Mouse (Mus musculus): ENCODE results near the gene Npb. TPM values are rescaled to one million over a fixed set of nuclear protein-coding genes. Genes with fewer than 3 reads are reported as not detected.
A peak's percentile ranks its signal among the peaks of the same experiment; 100 is the strongest.

Npb gene
- total RNA-seq, 2 experiments from 2014 or later: not detected

DNA sequence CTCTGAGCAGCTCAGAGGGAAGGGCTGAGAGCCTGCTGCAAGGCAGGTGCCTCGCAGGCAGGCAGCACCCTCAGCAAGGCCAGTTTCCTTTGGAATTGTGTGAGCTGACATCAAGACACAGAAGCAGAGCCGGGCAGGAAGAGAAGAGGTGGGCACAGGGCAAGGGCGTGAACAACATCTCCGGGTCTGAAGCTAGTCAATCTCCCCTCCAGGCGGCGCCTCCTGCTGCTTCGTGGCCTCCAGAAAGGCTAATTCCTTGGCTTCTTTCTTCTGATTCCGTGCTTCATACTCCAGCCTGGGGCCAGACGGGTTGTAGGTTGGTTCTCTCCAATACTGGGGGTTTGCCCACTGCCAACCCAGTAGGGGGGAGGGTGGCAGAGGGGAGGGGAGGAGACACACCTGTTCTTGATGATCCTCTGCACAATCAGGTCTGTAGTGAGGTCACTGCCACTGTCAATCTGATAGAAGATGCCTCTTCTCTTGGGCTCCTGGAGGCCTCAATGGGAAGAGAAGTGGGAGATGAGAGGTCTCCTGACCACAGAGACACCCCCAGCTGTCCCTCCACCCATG lies 2.3 kb downstream of the Npb start:
- ATAC-seq (replicated peaks; ENCODE audit: low FRiP score, poor library complexity, severe bottlenecking): no peak

DNA sequence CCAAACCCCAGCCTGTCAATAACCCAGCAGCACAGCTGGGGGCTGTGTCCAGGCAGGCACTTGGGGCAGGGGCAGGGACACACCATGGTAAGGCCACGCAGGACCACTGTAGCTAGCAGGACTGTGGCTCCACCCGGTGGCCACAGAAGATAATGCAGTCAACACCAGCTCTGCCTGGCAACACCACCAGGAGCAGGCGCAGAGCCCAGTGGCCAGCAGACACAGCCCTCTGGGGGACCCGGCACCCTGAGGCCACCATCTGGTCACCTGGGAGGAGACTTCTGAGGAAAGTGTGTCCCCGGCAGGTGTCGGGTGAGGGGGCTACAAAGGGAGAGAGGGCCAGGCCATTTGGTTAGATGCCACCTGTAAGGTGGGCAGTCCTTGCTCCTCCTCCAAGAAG lies 4.5 kb downstream of the Npb start:
- ATAC-seq (replicated peaks; ENCODE audit: low FRiP score, poor library complexity, severe bottlenecking): peak; percentile 74

- ATAC-seq (replicated peaks; ENCODE audit: low FRiP score, poor library complexity, severe bottlenecking): no peak
Observed at GRCm38 (mm10) chr11:120613481-120613972, 5.2 kb downstream of the Npb start.

DNA sequence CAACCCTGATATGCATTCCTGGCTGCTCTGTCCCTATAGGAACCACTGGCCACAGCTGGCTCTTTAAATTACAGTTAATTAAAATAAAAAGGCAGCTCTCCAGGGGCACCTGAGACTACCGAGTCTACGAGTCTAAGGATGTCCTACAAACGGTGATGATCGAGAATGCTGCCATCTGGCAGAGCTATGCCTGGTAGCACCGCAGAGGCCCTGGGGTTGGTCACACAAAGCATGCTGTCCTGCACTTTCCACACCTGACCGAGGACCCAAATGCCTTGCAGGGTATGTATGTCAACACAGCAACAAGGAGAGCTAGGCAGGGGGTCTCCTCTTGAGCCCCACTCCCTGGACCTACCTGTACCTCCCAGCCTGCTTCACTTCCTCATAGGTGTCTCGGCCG lies 5.7 kb downstream of the Npb start:
- no peak for ATAC-seq (replicated peaks; ENCODE audit: low FRiP score, poor library complexity, severe bottlenecking)

- no peak for ATAC-seq (replicated peaks; ENCODE audit: low FRiP score, poor library complexity, severe bottlenecking)
Observed at GRCm38 (mm10) chr11:120615167-120615566, 6.9 kb downstream of the Npb start.

DNA sequence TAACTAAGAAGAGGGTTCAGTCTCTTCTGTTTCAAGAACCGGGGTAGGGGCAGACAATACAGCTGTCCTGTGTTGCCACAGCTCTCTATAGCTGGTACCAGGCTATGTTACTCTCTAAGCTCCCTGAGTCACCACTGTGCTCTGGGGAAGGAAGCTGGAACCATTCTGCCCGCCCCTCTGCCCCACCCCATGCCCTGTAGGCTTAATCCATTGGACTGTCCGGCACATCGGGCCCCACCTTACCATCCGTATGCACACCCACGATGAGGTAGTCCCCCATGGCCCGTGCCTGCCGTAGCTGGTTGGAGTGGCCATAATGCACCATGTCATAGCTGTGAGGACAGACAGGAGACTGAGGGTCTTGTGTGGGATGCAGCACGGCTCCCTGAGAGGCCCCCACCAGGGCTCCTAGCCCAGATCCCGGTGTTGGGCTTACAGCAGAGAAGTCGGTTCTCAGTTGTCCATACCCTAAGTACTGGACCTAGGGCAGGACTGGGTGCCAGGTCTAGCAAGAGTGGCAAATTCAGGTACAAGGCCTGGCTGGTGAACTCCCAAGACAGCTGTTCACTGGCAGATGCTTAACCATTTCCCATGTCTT lies 7.4 kb downstream of the Npb start:
- no peak for ATAC-seq (replicated peaks; ENCODE audit: low FRiP score, poor library complexity, severe bottlenecking)

DNA sequence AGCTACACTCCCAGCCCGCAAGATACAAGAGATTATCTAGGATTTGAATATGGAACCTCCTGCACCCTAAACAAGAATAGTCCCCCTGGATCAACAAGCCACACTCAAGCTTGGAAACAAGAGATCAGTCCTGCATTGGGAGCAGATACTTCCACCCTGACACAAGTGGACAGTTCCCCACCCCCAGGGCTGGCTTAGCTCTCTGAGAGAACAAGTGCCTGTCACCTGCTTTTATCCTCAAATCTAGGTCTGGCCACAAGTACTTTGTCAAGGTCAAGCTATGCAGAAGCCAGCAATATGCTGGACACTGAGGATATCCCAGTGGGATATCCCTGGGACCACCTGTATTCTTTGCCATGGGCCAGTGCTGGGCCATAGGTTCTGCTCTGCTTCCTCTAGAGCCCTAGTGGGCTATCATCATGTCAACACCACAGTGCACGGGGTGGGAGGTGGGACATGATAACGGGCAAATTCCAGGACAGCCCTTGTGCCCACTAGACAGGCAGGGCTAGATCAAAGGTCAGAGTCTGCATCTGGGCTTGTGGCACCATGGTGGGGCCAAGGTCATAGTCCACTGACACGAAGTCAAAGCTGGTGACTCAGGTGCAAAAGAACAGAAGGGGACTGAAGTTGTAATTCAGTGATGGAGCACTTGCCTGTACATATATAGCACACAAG lies 8.5 kb downstream of the Npb start:
- ATAC-seq (replicated peaks; ENCODE audit: low FRiP score, poor library complexity, severe bottlenecking): no peak; the same call in 1 of the 2 replicates

- peak; percentile 94 for ATAC-seq (replicated peaks; ENCODE audit: low FRiP score, poor library complexity, severe bottlenecking)
Observed at GRCm38 (mm10) chr11:120617519-120618112, 9.3 kb downstream of the Npb start, which contains the start of gene Pcyt2. TSS of gene Pcyt2 (minus strand) at chr11:120617936.

DNA sequence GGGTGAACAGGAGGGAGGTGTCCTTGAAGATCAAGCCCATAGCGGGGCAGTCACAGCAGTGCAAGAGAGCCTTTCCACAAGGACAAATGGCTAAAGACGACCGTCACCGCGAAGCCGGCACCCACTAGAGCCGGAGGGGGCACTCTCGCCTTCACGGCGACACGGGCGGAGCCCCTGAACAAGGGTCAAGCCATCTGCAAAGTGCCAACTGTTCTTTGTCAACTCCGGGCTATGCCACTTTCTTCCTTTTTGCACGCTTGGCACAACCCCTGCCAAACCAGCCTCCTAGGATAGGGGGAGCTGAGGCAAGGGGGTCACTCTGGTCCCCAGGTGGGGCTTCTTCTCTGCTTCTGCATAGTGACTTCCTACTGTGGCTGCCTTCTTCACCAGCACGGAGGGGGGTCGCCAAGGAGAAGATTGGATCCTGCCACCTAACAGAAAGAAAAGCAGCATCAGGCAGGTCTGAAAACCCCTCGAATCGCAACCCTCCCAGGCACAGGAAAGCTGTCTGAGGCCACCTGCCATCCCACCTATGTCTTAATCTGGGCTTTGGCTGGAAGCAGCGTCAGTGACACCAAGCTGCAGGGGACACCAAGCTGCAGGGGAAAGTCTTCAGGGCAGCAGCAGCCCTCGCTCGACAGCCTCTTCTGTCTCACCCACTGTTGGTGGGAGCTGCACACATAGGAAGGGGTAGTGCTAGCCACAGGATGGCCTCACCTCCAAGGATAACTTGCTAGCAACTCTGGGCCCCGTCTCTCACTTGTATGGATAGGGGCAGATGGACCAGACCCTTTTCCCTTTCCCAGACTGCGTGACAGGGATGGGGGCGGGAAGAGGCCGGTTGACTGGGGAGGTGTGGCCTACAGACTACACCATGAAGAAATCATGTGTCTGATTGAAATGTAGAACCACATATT lies 10.6 kb downstream of the Npb start:
- ATAC-seq (replicated peaks; ENCODE audit: low FRiP score, poor library complexity, severe bottlenecking): no peak

DNA sequence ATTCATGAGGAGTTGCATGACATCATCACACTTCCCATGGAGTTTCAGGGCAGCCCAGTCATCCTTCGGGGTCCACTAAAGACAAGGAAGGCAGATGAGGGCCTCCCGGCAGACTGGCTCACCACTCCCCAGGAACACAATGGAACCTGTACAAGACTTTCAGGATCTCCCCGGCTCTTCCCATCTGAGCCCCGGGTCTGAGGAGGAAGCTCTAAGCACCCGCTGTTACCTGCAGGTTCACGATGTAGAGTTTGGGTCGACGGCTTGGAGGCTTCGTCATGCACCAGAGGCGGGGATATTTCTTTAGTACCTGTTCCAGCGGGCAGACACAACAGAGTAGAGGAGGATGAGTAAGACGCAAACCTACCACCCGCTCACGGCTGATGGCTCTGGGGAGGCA lies 11.9 kb downstream of the Npb start:
- no peak for ATAC-seq (replicated peaks; ENCODE audit: low FRiP score, poor library complexity, severe bottlenecking)

DNA sequence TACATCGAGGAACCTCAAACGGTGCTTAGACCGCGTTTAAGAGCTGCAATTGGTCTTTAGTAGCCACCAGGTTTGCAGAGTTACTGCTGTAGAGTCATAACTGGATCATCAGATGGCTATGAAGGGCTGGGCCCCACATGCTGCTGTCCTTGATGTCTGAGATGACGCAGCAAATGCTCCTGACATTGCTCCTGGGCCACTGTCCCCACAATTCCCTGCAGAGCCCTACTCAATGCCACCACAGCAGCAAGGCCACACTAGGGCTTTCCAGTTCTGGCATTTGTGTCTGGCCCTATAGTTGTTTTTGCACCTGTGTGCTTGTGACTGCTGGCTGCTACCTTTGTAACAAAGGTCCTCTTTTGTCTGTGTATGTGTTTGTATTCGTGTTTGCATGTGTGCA lies 14.5 kb downstream of the Npb start:
- no peak for ATAC-seq (replicated peaks; ENCODE audit: low FRiP score, poor library complexity, severe bottlenecking)

DNA sequence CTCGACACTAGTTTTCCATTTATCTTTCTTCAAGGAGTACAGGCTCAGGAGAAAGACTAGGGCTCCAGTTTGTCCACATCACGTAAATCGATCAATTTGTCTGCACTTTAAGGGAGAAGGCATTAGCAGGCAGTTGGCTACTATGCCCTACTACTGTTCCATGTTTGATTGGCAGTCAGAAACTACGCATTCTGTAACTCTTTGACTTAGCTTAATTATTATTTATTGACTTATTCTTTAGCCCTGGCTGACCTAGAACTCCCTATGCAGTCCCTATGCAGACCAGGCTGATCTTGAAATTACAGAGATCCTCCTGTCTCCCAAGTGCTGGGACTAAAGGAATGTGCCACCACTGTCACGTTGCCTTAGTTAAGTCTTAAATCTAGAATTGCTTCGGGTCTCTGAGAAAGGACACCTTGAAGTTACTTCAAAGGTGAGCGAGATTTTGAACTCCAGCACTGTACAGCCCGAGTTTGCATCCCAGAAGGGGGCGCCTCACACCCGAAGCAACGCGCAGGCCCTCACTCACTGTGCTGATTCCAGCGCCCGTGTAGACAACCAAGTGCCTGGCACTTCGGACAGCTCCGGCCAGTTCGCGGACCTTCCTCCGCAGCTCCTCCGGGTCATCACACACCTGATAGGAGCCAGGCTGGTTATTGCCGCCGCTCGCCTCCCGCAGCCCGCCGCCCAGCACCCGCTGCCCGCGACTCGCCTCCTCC lies 15.8 kb downstream of the Npb start:
- ATAC-seq (replicated peaks; ENCODE audit: low FRiP score, poor library complexity, severe bottlenecking): peak; percentile 56

DNA sequence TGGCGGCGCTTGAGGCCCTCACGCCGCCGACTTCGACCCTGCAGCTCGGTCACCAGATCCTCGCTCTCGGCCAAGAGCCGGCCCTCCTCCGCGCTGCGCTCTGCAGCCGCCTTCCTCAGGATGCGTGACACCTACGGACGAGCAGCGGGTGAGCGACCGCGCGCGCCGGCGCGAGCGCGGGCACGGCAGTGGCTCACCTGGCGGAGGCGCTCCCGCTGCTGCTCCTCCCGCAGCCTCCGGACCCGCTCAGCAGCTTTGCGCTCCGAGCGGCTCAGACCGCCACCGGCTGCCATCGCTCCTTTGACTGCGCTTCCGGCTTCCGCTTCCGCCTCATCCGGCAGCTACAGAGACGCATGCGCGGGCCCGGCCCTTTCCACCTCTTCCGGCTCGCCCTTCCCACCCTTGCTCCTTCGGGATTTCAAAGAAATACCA lies 16.4 kb downstream of the Npb start:
- peak; percentile 69 for ATAC-seq (replicated peaks; ENCODE audit: low FRiP score, poor library complexity, severe bottlenecking)

DNA sequence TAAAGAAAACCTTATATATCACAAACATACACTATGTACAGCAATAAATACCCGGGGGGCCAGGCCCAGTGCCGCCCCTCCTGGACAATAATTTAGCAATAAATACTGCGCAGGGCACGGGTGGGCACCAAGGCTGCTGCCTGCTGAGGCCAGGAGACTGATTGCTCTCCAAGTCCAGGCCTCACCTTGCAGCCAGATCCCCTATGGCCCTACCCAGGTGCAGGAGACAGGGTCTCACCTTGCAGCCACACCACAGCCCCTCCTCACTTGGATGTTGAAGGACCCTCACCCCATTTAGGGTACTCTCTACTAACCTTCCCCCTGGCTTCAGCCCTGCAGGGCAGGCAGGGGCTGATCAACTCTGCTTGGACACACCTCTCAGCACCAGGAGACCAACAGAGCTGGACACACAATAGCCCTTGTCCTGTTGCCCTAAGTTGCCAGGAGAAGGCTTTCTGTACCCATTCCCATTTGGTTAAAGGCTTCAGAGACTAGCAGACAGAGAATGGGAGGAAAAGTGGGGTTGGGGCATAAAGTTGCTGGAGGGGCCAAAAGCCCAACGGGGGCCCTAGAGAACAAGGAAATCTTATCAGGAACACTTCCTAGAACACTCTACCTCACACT lies 17.0 kb downstream of the Npb start, which contains the start of gene Sirt7:
Sirt7 (minus strand) TSS at position 89 of the 624 bp plus-strand sequence.
- ATAC-seq (replicated peaks; ENCODE audit: low FRiP score, poor library complexity, severe bottlenecking): no peak

GRCm38 (mm10) chr11:120626785-120627467 lies 18.6 kb downstream of the Npb start:
- ATAC-seq (replicated peaks; ENCODE audit: low FRiP score, poor library complexity, severe bottlenecking): no peak

DNA sequence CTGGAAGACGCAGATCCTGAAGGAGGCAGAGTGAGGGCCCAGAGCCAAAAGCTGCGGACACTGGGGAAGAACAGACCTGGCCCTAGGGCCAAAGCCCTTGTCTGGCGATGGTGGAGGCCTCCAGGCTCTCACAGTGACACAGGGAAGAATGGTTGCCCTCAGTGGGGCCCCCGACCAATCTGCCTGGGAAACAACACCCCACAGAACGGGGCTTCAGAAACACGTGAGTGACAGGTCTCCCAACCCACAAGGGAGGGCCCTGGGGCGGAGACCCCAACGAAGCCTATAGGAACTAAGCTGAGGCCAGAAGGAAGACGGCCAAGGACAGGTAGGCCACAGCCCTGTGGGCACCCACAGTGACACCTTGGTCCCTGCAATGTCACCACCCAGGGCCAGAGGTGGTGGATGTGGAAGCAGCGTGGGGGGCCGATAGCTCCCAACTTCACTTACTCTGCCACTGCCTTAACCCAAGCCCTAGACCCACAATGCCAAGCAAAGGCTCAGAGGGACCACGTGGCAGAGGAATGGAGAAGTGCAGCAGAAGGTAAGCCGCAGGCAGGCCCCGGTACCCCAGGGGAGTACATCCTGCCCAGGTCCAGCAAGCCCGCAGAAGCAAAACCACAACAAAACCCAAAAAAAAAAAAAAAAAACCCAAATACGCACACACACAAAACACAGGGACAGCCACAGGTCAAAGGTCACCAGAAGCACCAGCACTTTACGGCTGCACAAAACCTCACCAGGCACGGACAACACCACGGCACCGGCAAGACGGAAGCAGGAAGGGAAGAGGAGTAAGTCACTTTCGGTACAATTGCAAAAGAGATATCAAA lies 19.4 kb downstream of the Npb start:
- ATAC-seq (replicated peaks; ENCODE audit: low FRiP score, poor library complexity, severe bottlenecking): no peak
